Mouse (Mus musculus): Measurements from ENCODE around the gene Pik3c2g. TPM values are rescaled to one million over a fixed set of nuclear protein-coding genes. Genes with fewer than 3 reads are reported as not detected.

Gene Pik3c2g
- total and polyA plus RNA-seq, 3 experiments: not detected

DNA sequence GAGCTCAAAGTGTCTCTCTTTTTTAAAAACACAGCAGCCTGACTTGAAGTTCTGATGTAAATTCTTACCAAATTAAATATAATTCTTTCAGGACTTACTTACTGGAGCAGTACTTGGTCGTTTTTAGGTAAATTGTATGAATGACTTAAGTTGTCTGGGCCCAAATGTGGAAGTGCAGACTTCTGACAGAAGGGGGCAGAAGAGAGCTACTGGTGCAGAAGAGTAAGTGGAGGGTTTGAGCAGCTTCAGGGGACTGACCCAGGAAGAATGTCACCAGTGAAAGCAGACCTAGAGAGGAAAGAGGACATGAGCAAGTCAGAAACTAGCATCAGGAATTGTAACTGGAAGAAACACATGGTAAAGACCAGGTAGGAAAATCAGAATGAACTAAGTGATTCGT, 193.0 kb downstream of the Pik3c2g start:
- Histone ChIP-seq H3K27me3 (ENCODE audit: control insufficient read depth in 1 of 2, insufficient read depth in 2 of 2, low read length in 2 of 2) (no peaks in the 10 kb centered on the region), H3K79me2 (ENCODE audit: control insufficient read depth, insufficient read depth, low read length, poor library complexity) (no peaks in the 10 kb centered on the region), H3K36me3 (ENCODE audit: control insufficient read depth in 1 of 2, insufficient read depth in 2 of 2, low read length in 2 of 2) (no peaks in the 10 kb centered on the region), H3K9me3 (replicated peaks; ENCODE audit: insufficient read depth, low read length) (no peaks in the 10 kb centered on the region), H3K9ac (ENCODE audit: control insufficient read depth, low read depth, low read length, poor library complexity, severe bottlenecking) (no peak overlapping the region), H3K4me3 (ENCODE audit: control insufficient read depth in 1 of 2, insufficient read depth in 1 of 2, low read depth in 2 of 2, low read length in 2 of 2) (no peak overlapping the region), H3K27ac (ENCODE audit: control insufficient read depth, low read depth, low read length) (no peak overlapping the region), H3K4me1 (ENCODE audit: control insufficient read depth in 1 of 2, insufficient read depth in 2 of 2, low read length in 2 of 2) (no peaks in the 10 kb centered on the region)
- no peak for DNase-seq (ENCODE audit: low read depth, low spot score)
- TF ChIP-seq RAD21 (IDR thresholded peaks at IDR 0.05; ENCODE audit: low read depth, low read length) (no peak; the same call in none of the 2 replicates), MYB (IDR thresholded peaks at IDR 0.05; ENCODE audit: low read depth, low read length) (no peak), EP300 (IDR thresholded peaks at IDR 0.05; ENCODE audit: low read depth in 1 of 2, low read length in 2 of 2) (no peak), CHD1 (IDR thresholded peaks at IDR 0.05; ENCODE audit: low read depth, low read length) (no peak), SMC3 (IDR thresholded peaks at IDR 0.05; ENCODE audit: low read depth, low read length) (no peak), TBP (IDR thresholded peaks at IDR 0.05; ENCODE audit: low read depth, low read length) (no peak), ZKSCAN1 (IDR thresholded peaks at IDR 0.05; ENCODE audit: low read depth, low read length) (no peak), MXI1 (IDR thresholded peaks at IDR 0.05; ENCODE audit: low read depth, low read length) (no peak), MAX (IDR thresholded peaks at IDR 0.05; ENCODE audit: low read length) (no peak), MAFK (IDR thresholded peaks at IDR 0.05; ENCODE audit: borderline replicate concordance, low read depth, low read length) (no peak), POLR2A (IDR thresholded peaks at IDR 0.05; ENCODE audit: control insufficient read depth in 1 of 2, insufficient read depth in 1 of 2, low read depth in 1 of 2, low read length in 2 of 2, poor library complexity in 1 of 2) (no peak), MAZ (IDR thresholded peaks at IDR 0.05; ENCODE audit: low read depth, low read length) (no peak)

DNA sequence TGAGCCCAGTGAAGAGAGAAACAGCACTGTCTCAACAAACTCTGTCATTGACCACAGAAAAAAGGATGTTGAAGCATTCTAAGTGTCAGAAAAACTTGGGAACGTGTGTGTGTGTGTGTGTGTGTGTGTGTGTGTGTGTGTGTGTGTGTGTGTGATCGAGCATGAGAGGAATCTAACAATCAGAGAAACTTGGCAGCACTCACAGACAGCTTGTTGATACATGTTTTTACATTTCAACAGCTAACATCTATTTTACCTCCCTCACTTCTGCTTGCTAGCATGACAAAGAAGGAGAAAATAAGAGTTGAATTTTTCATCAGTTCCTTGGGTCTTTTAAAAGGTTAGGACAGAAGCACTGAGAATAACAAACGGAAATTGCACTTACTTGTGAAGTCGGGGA, 202.5 kb downstream of the Pik3c2g start:
- Histone ChIP-seq H3K36me3 (ENCODE audit: control insufficient read depth in 1 of 2, insufficient read depth in 2 of 2, low read length in 2 of 2) (no peaks in the 10 kb centered on the region), H3K9ac (ENCODE audit: control insufficient read depth, low read depth, low read length, poor library complexity, severe bottlenecking) (no peak overlapping the region), H3K79me2 (ENCODE audit: control insufficient read depth, insufficient read depth, low read length, poor library complexity) (no peaks in the 10 kb centered on the region), H3K4me3 (ENCODE audit: control insufficient read depth in 1 of 2, insufficient read depth in 1 of 2, low read depth in 2 of 2, low read length in 2 of 2) (no peak overlapping the region), H3K4me1 (ENCODE audit: control insufficient read depth in 1 of 2, insufficient read depth in 2 of 2, low read length in 2 of 2) (no peaks in the 10 kb centered on the region), H3K27ac (ENCODE audit: control insufficient read depth, low read depth, low read length) (no peak overlapping the region), H3K27me3 (ENCODE audit: control insufficient read depth in 1 of 2, insufficient read depth in 2 of 2, low read length in 2 of 2) (no peaks in the 10 kb centered on the region), H3K9me3 (replicated peaks; ENCODE audit: insufficient read depth, low read length) (no peaks in the 10 kb centered on the region)
- no peak for TF ChIP-seq ZC3H11A (IDR thresholded peaks at IDR 0.05; ENCODE audit: low read depth, low read length)
- TF ChIP-seq TAL1 (IDR thresholded peaks at IDR 0.05; ENCODE audit: low read length): no peak
- no peak for TF ChIP-seq MXI1 (IDR thresholded peaks at IDR 0.05; ENCODE audit: low read depth, low read length)
- TF ChIP-seq TBP (IDR thresholded peaks at IDR 0.05; ENCODE audit: low read depth, low read length): no peak
- TF ChIP-seq USF2 (IDR thresholded peaks at IDR 0.05; ENCODE audit: borderline replicate concordance in 1 of 2, insufficient read depth in 1 of 2, low read depth in 1 of 2, low read length in 2 of 2): no peak
- TF ChIP-seq EP300 (IDR thresholded peaks at IDR 0.05; ENCODE audit: low read depth in 1 of 2, low read length in 2 of 2): no peak
- TF ChIP-seq CHD2 (IDR thresholded peaks at IDR 0.05; ENCODE audit: low read length): no peak
- TF ChIP-seq MEF2A (IDR thresholded peaks at IDR 0.05; ENCODE audit: extremely low read depth, insufficient replicate concordance, low read depth, low read length, poor library complexity, severe bottlenecking): no peak
- no peak for TF ChIP-seq E2F4 (IDR thresholded peaks at IDR 0.05; ENCODE audit: borderline replicate concordance, low read depth, low read length)
- no peak for TF ChIP-seq SMC3 (IDR thresholded peaks at IDR 0.05; ENCODE audit: low read depth, low read length)
- no peak for TF ChIP-seq CHD1 (IDR thresholded peaks at IDR 0.05; ENCODE audit: low read depth, low read length)
- no peak for TF ChIP-seq POLR2A (IDR thresholded peaks at IDR 0.05; ENCODE audit: control insufficient read depth in 1 of 2, insufficient read depth in 1 of 2, low read depth in 1 of 2, low read length in 2 of 2, poor library complexity in 1 of 2)
- TF ChIP-seq ZMIZ1 (IDR thresholded peaks at IDR 0.05; ENCODE audit: low read depth, low read length): no peak
- DNase-seq (ENCODE audit: low read depth, low spot score): no peak

Measured in MEL (cell line).